Mouse (Mus musculus) forebrain, embryonic 11.5 days (tissue): ENCODE results near the gene Kcnq5. TPM values are rescaled to one million over a fixed set of nuclear protein-coding genes. Genes with fewer than 3 reads are reported as not detected.
A peak's percentile ranks its signal among the peaks of the same experiment; 100 is the strongest.

ENCODE experiments used
- ATAC-seq: fragments of 200-750 bp; cut with Nextera tagmentation; replicated peaks from 2 replicates; pipeline ENCODE4 v1.8.0; 2017; ENCODE audit warnings: moderate TSS enrichment; ENCODE audit not compliant: low FRiP score
- DNase-seq: peaks from one replicate; pipeline ENCODE4 v3.0.0-alpha.2; 2017; ENCODE audit warnings: low spot score
- H3K27ac ChIP-seq: fragments of 300-500 bp; sonication (generic); 2 replicates; pipeline ENCODE4 v1.5.1; 2014; ENCODE audit warnings: low read depth, low read length
- H3K27me3 ChIP-seq: fragments of 300-500 bp; sonication (generic); 2 replicates; pipeline ENCODE4 v1.6.1; 2014; ENCODE audit warnings: mild to moderate bottlenecking, low read length, mixed read lengths; ENCODE audit not compliant: control insufficient read depth, insufficient read depth
- H3K36me3 ChIP-seq: fragments of 300-500 bp; sonication (generic); 2 replicates; pipeline ENCODE4 v1.6.1; 2014; ENCODE audit warnings: mild to moderate bottlenecking, low read length, moderate library complexity, mixed read lengths; ENCODE audit not compliant: control insufficient read depth, insufficient read depth
- H3K4me1 ChIP-seq: fragments of 300-500 bp; sonication (generic); replicated peaks from 2 replicates; pipeline ENCODE4 v1.6.1; 2014; ENCODE audit warnings: low read length, mixed read lengths; ENCODE audit not compliant: control insufficient read depth, insufficient read depth
- H3K4me2 ChIP-seq: fragments of 300-500 bp; sonication (generic); 2 replicates; pipeline ENCODE4 v1.6.1; 2014; ENCODE audit warnings: low read depth, mild to moderate bottlenecking, low read length, moderate library complexity, mixed read lengths; ENCODE audit not compliant: severe bottlenecking
- H3K4me3 ChIP-seq: fragments of 300-500 bp; sonication (generic); 2 replicates; pipeline ENCODE4 v1.5.1; 2014; ENCODE audit warnings: low read depth, low read length
- H3K9ac ChIP-seq: fragments of 300-500 bp; sonication (generic); 2 replicates; pipeline ENCODE4 v1.6.1; 2014; ENCODE audit warnings: low read length
- H3K9me3 ChIP-seq: fragments of 300-500 bp; sonication (generic); 2 replicates; pipeline ENCODE4 v1.6.1; 2016; ENCODE audit warnings: low read length, mixed read lengths; ENCODE audit not compliant: control insufficient read depth
- WGBS: fragments of 180-500 bp; shearing (Covaris S2); extraction: QIAGEN DNeasy Blood & Tissue Kit; methylation state at CpG from one replicate; pipeline ENCODE4 v1.1.7; 2014; 5-methylcytosine and 5-hydroxymethylcytosine counted together
- polyA plus RNA-seq: library from polyadenylated mRNA; unstranded; fragments of >200 nt; fragmentation: Nextera tagmentation; extraction: Ambion mirVana; gene quantifications from 2 replicates; pipeline ENCODE4 v1.2.1, GENCODE M21; 2014

Gene Kcnq5
- polyA plus RNA-seq, 1 experiment from 2014 or later: 0.79 TPM

DNA sequence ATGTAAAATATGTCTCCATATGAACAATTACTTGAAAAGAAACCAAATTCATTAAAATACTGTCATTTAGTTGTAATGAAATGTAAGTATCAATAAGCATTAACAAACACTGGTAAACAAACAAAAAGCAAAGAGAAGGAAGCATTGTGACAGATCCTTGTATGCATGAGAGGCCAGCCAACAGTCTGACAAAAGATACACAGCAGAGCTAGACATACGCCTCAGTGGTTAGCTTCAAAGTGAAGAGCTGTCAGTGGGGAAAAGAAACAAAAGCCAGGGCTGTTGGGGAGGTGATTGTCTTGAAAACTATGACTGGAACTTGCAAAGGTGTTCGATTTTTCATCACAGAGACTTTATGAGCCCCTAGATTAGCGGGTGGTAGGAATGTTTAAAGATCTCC, 78.0 kb downstream of the Kcnq5 start:
- Histone ChIP-seq H3K9ac (no peak overlapping the region), H3K4me1 (0 out of 2 replicates have a peak, but pooled peaks cover 2% of the 10 kb centered on the region), H3K9me3 (no peaks in the 10 kb centered on the region), H3K4me3 (no peak overlapping the region), H3K36me3 (no peaks in the 10 kb centered on the region), H3K27me3 (no peaks in the 10 kb centered on the region), H3K4me2 (no peak overlapping the region), H3K27ac (no peak overlapping the region)
- WGBS: 60% methylated on average over 3 of the region's 3 CpGs
- no peak for ATAC-seq
- no peak for DNase-seq

GRCm38 (mm10) chr1:21870889-21871288, 90.9 kb downstream of the Kcnq5 start:
- no peak overlapping the region for H3K9ac ChIP-seq
- DNase-seq: no peak
- no peaks in the 10 kb centered on the region for H3K27me3 ChIP-seq
- no peak overlapping the region for H3K4me3 ChIP-seq
- WGBS: 59% methylated on average over 4 of the region's 4 CpGs
- H3K9me3 ChIP-seq: no peaks in the 10 kb centered on the region
- no peaks in the 10 kb centered on the region for H3K4me1 ChIP-seq
- H3K4me2 ChIP-seq: no peak overlapping the region
- no peaks in the 10 kb centered on the region for H3K36me3 ChIP-seq
- ATAC-seq: no peak
- no peak overlapping the region for H3K27ac ChIP-seq

DNA sequence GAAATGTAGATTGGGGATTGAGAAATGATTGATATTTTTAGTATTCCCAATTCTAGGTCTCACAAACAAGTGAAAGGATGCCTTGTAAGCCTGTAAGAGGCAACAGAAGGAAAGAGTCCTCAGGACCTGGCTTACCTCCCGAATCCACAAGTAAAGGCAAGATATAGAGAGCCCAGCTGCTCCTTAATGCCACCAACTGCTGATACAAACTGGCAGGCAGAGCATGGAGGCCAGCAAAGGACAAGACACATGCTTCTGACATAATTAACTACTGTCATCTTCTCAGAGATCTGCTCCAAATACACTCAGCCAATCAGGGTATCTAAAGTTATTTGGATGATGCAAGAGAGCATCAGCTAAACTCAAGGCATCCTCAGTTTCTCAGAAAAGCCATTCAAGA, 93.3 kb downstream of the Kcnq5 start:
- Histone ChIP-seq H3K36me3 (no peaks in the 10 kb centered on the region), H3K4me1 (no peaks in the 10 kb centered on the region), H3K4me2 (no peak overlapping the region), H3K27me3 (no peaks in the 10 kb centered on the region), H3K9ac (no peak overlapping the region), H3K9me3 (no peaks in the 10 kb centered on the region), H3K4me3 (no peak overlapping the region), H3K27ac (no peak overlapping the region)
- 74% methylated on average over 1 of the region's 1 CpGs for WGBS
- DNase-seq (no peak), ATAC-seq (no peak)

DNA sequence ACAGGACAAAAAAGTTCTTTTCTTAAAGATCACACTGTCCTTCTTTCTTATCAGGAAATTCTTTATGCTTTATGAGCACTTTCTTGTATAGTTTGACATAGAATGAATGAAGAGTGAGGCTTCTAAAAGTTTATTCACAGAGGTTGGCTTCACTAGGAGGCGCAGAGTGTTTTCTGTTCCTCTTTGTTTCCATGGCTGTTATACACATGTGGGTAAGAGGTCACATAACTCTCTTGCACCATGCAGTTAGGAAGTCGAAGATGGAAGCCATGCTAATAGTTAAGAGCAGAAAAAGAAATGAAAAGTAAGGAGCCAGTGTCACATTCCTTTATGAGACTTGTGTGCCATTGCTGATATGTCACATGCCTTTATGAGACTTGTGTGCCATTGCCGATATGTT, 105.3 kb downstream of the Kcnq5 start:
- H3K27me3 ChIP-seq: no peaks in the 10 kb centered on the region
- no peak for ATAC-seq
- DNase-seq: no peak
- H3K4me1 ChIP-seq: no peaks in the 10 kb centered on the region
- 68% methylated on average over 3 of the region's 3 CpGs for WGBS
- no peaks in the 10 kb centered on the region for H3K36me3 ChIP-seq
- H3K4me2 ChIP-seq: no peak overlapping the region
- H3K9me3 ChIP-seq: no peaks in the 10 kb centered on the region
- no peak overlapping the region for H3K4me3 ChIP-seq
- no peak overlapping the region for H3K9ac ChIP-seq
- no peak overlapping the region for H3K27ac ChIP-seq

DNA sequence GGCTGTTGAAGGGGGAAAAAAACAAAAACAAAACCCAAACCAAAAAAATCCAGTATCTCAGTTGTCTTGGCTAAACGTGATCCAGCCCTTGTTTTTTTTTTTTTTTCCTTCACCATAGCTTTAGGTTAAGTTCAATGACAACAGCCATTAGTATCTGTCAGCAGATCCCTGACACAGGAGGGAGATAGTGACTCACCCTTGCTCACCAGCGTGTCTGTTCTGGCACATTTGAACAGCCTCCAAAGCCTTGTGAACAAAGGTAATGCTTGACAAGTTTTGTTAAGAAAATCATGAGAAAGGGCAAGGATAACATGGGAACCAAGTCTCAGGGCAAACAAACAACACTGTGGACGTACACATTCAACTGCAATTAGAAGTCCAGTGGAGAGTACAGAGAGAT, 123.2 kb downstream of the Kcnq5 start:
- WGBS: 48% methylated on average over 3 of the region's 3 CpGs

GRCm38 (mm10) chr1:21837387-21837786, 124.4 kb downstream of the Kcnq5 start:
- ATAC-seq: no peak
- Histone ChIP-seq H3K27ac (no peak overlapping the region), H3K9ac (no peak overlapping the region), H3K4me1 (no peaks in the 10 kb centered on the region), H3K4me2 (no peak overlapping the region), H3K27me3 (no peaks in the 10 kb centered on the region), H3K36me3 (no peaks in the 10 kb centered on the region), H3K4me3 (no peak overlapping the region), H3K9me3 (no peaks in the 10 kb centered on the region)
- DNase-seq: no peak
- 84% methylated on average over 2 of the region's 2 CpGs for WGBS

More for the DNA sequence above, 123.2 kb downstream of the Kcnq5 start:
- no peak overlapping the region for H3K4me2 ChIP-seq
- H3K27me3 ChIP-seq: no peaks in the 10 kb centered on the region
- H3K27ac ChIP-seq: no peak overlapping the region
- H3K4me3 ChIP-seq: no peak overlapping the region
- ATAC-seq: no peak
- no peaks in the 10 kb centered on the region for H3K36me3 ChIP-seq
- no peaks in the 10 kb centered on the region for H3K9me3 ChIP-seq
- no peaks in the 10 kb centered on the region for H3K4me1 ChIP-seq
- DNase-seq: no peak
- H3K9ac ChIP-seq: no peak overlapping the region

GRCm38 (mm10) chr1:21836337-21836736, 125.4 kb downstream of the Kcnq5 start:
- WGBS: 80% methylated on average over 3 of the region's 3 CpGs
- Histone ChIP-seq H3K4me2 (no peak overlapping the region), H3K27me3 (no peaks in the 10 kb centered on the region), H3K9me3 (no peaks in the 10 kb centered on the region), H3K4me3 (no peak overlapping the region), H3K4me1 (no peaks in the 10 kb centered on the region), H3K27ac (no peak overlapping the region), H3K9ac (no peak overlapping the region), H3K36me3 (no peaks in the 10 kb centered on the region)
- ATAC-seq (no peak), DNase-seq (no peak)

DNA sequence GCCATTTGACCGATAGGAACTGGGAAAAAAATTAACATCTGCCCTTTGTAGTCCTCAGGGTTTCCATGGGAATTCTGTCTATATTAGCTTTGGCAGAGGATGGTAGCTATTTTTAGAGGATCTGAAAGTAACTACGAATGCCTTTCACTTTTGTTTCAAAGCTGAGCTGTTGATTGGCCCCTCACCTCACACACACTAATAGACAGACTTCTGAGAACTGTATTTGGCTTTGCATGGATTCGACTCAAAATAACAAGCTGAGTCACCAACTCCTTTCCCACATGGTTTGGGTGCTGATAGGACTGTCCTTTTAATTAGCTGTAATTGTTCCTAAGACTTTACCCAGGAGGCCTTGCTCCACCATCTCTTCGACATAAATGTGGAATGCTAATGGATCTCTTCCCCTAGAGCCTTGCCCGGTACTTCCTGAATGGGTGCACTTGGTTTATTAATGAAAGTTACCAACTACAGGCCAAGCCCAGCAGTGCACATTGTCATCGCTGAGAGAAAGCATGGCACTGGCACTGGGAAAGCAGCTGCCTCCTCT, 131.8 kb downstream of the Kcnq5 start:
- H3K27ac ChIP-seq: no peak overlapping the region
- no peaks in the 10 kb centered on the region for H3K36me3 ChIP-seq
- WGBS: 77% methylated on average over 6 of the region's 6 CpGs
- no peak overlapping the region for H3K4me3 ChIP-seq
- no peak overlapping the region for H3K9ac ChIP-seq
- ATAC-seq (peak; percentile 65; the same call in 1 of the 2 replicates), DNase-seq (no peak)
- no peaks in the 10 kb centered on the region for H3K27me3 ChIP-seq
- H3K4me1 ChIP-seq: no peaks in the 10 kb centered on the region
- no peaks in the 10 kb centered on the region for H3K9me3 ChIP-seq
- H3K4me2 ChIP-seq: no peak overlapping the region

DNA sequence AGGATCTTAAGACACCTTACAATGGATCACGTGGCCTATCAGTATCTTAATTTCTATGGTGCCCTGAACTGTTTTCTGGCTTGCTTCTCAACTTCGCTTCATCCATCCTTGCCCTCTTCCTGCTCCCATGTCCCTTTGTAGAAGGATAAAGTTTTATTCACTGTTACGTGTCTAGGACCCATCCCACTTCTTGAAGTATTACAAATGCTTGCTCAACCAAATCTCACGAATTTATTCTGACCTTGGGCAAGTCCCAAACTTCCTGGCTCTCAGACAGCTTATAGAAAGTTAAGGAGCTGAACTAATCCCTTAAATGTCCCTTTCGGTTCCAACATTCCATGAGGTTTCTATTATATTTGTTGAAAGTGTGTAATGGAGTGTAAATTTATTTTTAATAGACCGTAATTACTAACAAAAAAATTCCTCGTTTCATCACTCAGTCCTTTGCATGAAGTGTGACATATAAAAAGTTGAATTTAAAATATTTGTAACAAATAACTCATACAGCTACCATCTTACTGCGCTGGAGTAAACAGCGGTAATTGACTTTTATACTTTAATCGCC, 141.6 kb downstream of the Kcnq5 start:
- Histone ChIP-seq H3K36me3 (no peaks in the 10 kb centered on the region), H3K9me3 (no peaks in the 10 kb centered on the region), H3K27ac (no peak overlapping the region), H3K4me2 (no peak overlapping the region), H3K4me3 (no peak overlapping the region), H3K4me1 (no peaks in the 10 kb centered on the region), H3K9ac (no peak overlapping the region), H3K27me3 (no peaks in the 10 kb centered on the region)
- peak; percentile 74 for ATAC-seq
- WGBS: 25% methylated on average over 10 of the region's 10 CpGs
- DNase-seq: no peak
